Mouse (Mus musculus): ENCODE data around the gene Rassf3.
A peak's percentile ranks its signal among the peaks of the same experiment; 100 is the strongest.

Rassf3 gene

GRCm38 (mm10) chr10:121461404-121462161, 14.6 kb downstream of the Rassf3 start:
- peak; percentile 64 for DNase-seq (ENCODE audit: low spot score)

- DNase-seq (ENCODE audit: low spot score): no peak
Observed at GRCm38 (mm10) chr10:121459124-121459853, 16.9 kb downstream of the Rassf3 start.

GRCm38 (mm10) chr10:121458408-121458807, 17.7 kb downstream of the Rassf3 start:
- DNase-seq (ENCODE audit: low spot score): no peak

GRCm38 (mm10) chr10:121457381-121457780, 18.8 kb downstream of the Rassf3 start:
- no peak for DNase-seq (ENCODE audit: low spot score)

- DNase-seq (ENCODE audit: low spot score): no peak
Observed at GRCm38 (mm10) chr10:121455517-121455916, 20.6 kb downstream of the Rassf3 start.

- DNase-seq (ENCODE audit: low spot score): peak; percentile 86
Observed at GRCm38 (mm10) chr10:121454708-121455475, 21.3 kb downstream of the Rassf3 start.

GRCm38 (mm10) chr10:121454033-121454432, 22.1 kb downstream of the Rassf3 start:
- no peak for DNase-seq (ENCODE audit: low spot score)

GRCm38 (mm10) chr10:121445808-121446207, 30.3 kb downstream of the Rassf3 start:
- DNase-seq (ENCODE audit: low spot score): no peak

- DNase-seq (ENCODE audit: low spot score): no peak
Observed at GRCm38 (mm10) chr10:121444198-121444597, 31.9 kb downstream of the Rassf3 start.

GRCm38 (mm10) chr10:121443791-121444190, 32.4 kb downstream of the Rassf3 start:
- DNase-seq (ENCODE audit: low spot score): no peak

- DNase-seq (ENCODE audit: low spot score): peak; percentile 53
Observed at GRCm38 (mm10) chr10:121439310-121439731, 36.8 kb downstream of the Rassf3 start.

GRCm38 (mm10) chr10:121438109-121438508, 38.0 kb downstream of the Rassf3 start:
- DNase-seq (ENCODE audit: low spot score): no peak

- no peak for DNase-seq (ENCODE audit: low spot score)
Observed at GRCm38 (mm10) chr10:121436693-121437092, 39.5 kb downstream of the Rassf3 start.

- DNase-seq (ENCODE audit: low spot score): peak; percentile 83
Observed at GRCm38 (mm10) chr10:121436258-121436645, 39.9 kb downstream of the Rassf3 start.

- DNase-seq (ENCODE audit: low spot score): no peak
Observed at GRCm38 (mm10) chr10:121435546-121436257, 40.4 kb downstream of the Rassf3 start.

GRCm38 (mm10) chr10:121434441-121435103, 41.6 kb downstream of the Rassf3 start:
- DNase-seq (ENCODE audit: low spot score): peak; percentile 72

- DNase-seq (ENCODE audit: low spot score): no peak
Observed at GRCm38 (mm10) chr10:121432635-121433280, 43.4 kb downstream of the Rassf3 start.

- DNase-seq (ENCODE audit: low spot score): no peak
Observed at GRCm38 (mm10) chr10:121432041-121432634, 44.0 kb downstream of the Rassf3 start.

GRCm38 (mm10) chr10:121430764-121431540, 45.2 kb downstream of the Rassf3 start:
- DNase-seq (ENCODE audit: low spot score): no peak
